Mouse (Mus musculus) small intestine, adult 2 months (tissue): ENCODE measurements around the gene Hsd17b3. TPM values are rescaled to one million over a fixed set of nuclear protein-coding genes. Genes with fewer than 3 reads are reported as not detected.

Experiments used
- H3K27ac ChIP-seq: fragments of 200-500 bp; 2 replicates; pipeline ENCODE4 v1.5.1; 2012; ENCODE audit warnings: low read depth, low read length, control low read depth, inconsistent platforms; ENCODE audit not compliant: insufficient read depth
- H3K27me3 ChIP-seq: fragments of 200-500 bp; 2 replicates; pipeline ENCODE4 v1.6.1; 2012; ENCODE audit warnings: mild to moderate bottlenecking, moderate library complexity, low read length, inconsistent platforms; ENCODE audit not compliant: control insufficient read depth, insufficient read depth
- H3K36me3 ChIP-seq: fragments of 200-500 bp; 2 replicates; pipeline ENCODE4 v1.6.1; 2012; ENCODE audit warnings: mild to moderate bottlenecking, low read length, control low read depth, inconsistent platforms; ENCODE audit not compliant: control insufficient read depth, insufficient read depth
- H3K4me1 ChIP-seq: fragments of 200-500 bp; 2 replicates; pipeline ENCODE4 v1.6.1; 2012; ENCODE audit warnings: low read length, inconsistent platforms, mixed read lengths; ENCODE audit not compliant: control insufficient read depth, insufficient read depth, insufficient read length
- H3K4me3 ChIP-seq: fragments of 200-500 bp; 2 replicates; pipeline ENCODE4 v1.5.1; 2012; ENCODE audit warnings: low read depth, mild to moderate bottlenecking, control low read depth, inconsistent platforms, low read length, moderate library complexity
- CTCF ChIP-seq: fragments of 200-500 bp; IDR thresholded peaks from 2 replicates; pipeline ENCODE4 v1.5.1; 2012; ENCODE audit warnings: low read depth, mild to moderate bottlenecking, control low read depth, inconsistent platforms, low read length, moderate library complexity, mixed read lengths; ENCODE audit not compliant: insufficient replicate concordance, insufficient read length; ENCODE audit errors: extremely low read depth
- POLR2A ChIP-seq: fragments of 200-500 bp; IDR thresholded peaks from 2 replicates; pipeline ENCODE4 v1.6.1; 2012; ENCODE audit warnings: low read depth, mild to moderate bottlenecking, control low read depth, inconsistent platforms, low read length, moderate library complexity
- WGBS: fragments of 180-500 bp; shearing (Covaris S2); methylation state at CpG from one replicate; pipeline ENCODE4 v1.1.7; 2018; 5-methylcytosine and 5-hydroxymethylcytosine counted together
- polyA plus RNA-seq: library from polyadenylated mRNA; depleted of rRNA; stranded (reverse); fragments of >200 nt; gene quantifications from 2 replicates; pipeline ENCODE4 v1.2.3, GENCODE M21; 2012; rRNA removed

Gene Hsd17b3
- polyA plus RNA-seq, 1 experiment = not detected

DNA sequence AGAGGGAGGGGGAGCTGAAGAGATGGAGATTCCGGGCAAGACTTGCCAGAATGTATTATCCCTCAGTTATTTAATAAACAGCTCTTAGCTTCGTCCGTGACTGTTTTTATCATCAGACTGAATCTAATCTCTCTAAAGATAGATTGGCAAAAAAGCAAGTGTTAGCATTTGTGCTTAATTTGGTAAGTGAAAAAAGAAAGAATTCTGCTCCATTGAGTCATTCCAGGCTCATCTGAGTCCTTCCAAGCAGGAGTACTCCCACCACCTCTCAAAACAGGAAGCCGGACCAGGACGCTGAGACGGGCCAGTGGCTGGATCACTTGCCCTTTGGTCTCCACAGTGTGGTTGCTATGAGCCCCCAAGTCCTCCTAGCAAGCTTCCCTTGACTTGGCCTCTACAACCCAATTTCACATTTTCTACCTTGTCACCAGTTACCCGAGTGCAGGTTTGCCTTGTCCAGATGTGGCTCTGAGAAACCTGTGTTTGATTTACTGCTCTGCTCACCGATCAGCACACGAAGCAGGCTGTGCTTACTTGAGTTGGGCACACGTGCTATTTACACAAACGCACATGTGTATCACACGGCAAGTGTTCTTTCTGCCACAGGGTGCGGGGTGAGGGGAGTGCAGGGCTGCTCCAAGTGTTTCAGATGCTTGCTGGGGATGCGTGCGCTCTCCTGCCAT lies 66.1 kb downstream of the Hsd17b3 start:
- Histone ChIP-seq H3K27ac (no peak overlapping the region), H3K27me3 (no peaks in the 10 kb centered on the region), H3K36me3 (no peaks in the 10 kb centered on the region), H3K4me3 (no peak overlapping the region), H3K4me1 (0 out of 2 replicates have a peak, but pooled peaks cover 2% of the 10 kb centered on the region)
- WGBS = 68% methylated on average over 15 of the region's 15 CpGs
- TF ChIP-seq CTCF (no peak), POLR2A (no peak)

DNA sequence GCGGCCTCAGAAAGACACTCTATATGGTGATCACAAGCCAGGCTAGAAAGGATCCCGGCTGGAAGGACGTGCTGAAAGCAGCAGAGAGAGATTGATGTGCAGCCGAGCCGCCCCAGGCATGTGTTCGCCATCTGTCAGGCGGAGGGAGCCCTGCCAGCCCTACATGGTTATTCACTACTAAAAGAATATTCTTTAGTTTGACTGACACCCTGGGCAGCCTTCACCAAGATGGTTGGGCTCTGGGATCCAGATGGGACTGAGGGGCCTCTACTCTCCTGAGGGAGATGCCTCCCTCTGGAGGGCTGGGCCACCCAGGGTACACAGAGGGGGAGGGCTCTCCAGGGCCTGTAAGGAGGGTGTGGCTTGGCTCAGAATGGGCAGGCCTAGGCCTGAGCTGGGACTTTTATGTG lies 68.1 kb downstream of the Hsd17b3 start:
- WGBS = 76% methylated on average over 7 of the region's 7 CpGs

DNA sequence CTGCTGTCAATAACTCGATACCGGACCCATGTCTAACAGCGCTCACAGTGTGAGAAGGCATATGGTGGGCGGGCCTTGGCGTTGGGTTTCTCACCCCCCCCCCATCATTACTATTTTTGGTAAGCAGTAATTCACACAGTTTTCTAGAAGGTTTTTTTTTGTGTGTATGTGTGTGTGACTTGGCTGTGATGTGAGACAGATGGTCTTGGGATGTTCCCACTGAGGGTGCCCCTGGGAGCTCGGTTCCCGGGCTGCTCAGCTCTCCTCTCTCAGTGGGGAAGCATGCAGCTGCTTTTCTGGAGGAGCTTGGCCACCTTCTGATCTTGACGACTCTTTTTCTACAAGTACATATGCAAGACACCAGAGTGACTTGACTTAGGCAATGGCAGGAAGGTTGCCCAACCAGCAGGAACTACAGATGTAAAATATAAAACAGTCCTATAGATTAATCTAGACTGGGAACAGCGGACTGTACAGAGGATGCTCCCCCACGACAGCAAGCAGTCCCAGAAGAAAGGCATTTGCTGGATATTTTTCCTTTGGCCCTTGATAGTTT lies 70.4 kb downstream of the Hsd17b3 start:
- no peak overlapping the region for H3K27ac ChIP-seq
- H3K4me1 ChIP-seq = 0 out of 2 replicates have a peak, but pooled peaks cover 2% of the 10 kb centered on the region
- H3K36me3 ChIP-seq = no peaks in the 10 kb centered on the region
- H3K4me3 ChIP-seq = no peak overlapping the region
- no peaks in the 10 kb centered on the region for H3K27me3 ChIP-seq
- no peak for TF ChIP-seq POLR2A
- TF ChIP-seq CTCF = no peak
- WGBS = 85% methylated on average over 10 of the region's 10 CpGs

More for the DNA sequence above, 68.1 kb downstream of the Hsd17b3 start:
- H3K27me3 ChIP-seq = no peaks in the 10 kb centered on the region
- TF ChIP-seq CTCF (no peak), POLR2A (no peak)
- H3K36me3 ChIP-seq = no peaks in the 10 kb centered on the region
- H3K27ac ChIP-seq = no peak overlapping the region
- no peak overlapping the region for H3K4me3 ChIP-seq
- 0 out of 2 replicates have a peak, but pooled peaks cover 2% of the 10 kb centered on the region for H3K4me1 ChIP-seq

DNA sequence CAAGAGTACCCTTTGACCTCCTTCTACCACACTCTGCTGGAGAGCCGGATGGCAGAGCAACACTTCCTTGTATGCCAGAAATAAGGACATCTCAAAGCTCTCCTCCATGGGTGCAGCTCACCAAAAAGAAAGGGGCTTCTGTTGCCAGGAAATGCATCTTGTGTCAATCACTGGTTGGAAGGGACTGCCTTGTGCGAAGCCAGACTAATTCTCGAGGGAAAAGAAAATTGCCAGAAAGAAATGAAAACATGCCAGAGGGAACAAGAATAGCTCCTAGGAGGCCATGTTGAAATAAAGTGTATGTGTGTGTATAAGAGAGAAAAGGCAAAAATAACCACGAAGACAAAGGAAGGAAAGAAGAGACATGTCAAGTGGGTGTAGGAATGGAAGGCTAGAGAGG lies 73.0 kb downstream of the Hsd17b3 start:
- H3K27me3 ChIP-seq = no peaks in the 10 kb centered on the region
- no peaks in the 10 kb centered on the region for H3K36me3 ChIP-seq
- no peak overlapping the region for H3K4me3 ChIP-seq
- no peaks in the 10 kb centered on the region for H3K4me1 ChIP-seq
- no peak overlapping the region for H3K27ac ChIP-seq
- 64% methylated on average over 4 of the region's 4 CpGs for WGBS
- TF ChIP-seq POLR2A (no peak), CTCF (no peak)

DNA sequence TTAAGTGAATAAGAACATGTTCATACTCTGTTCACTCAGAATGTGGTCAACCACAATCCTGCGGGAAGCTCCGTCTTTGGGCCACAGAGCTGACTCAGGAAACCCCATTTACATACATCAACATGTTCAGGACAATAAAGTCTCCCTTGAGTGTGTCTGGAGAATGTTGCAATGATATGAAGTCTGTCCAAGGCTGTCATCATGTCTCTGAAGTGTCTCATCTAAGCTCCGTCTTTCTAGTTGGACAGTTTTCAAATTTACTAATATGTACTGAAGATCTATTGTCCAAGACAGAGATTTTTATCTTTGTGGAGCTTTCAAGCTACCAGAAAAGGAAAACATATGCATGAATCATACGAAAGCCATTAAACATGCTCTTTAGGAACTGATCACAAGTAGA lies 77.9 kb downstream of the Hsd17b3 start:
- 82% methylated on average over 4 of the region's 4 CpGs for WGBS

More for the DNA sequence above, 77.9 kb downstream of the Hsd17b3 start:
- Histone ChIP-seq H3K4me3 (no peak overlapping the region), H3K27me3 (no peaks in the 10 kb centered on the region), H3K4me1 (no peaks in the 10 kb centered on the region), H3K27ac (no peak overlapping the region), H3K36me3 (no peaks in the 10 kb centered on the region)
- TF ChIP-seq POLR2A (no peak), CTCF (no peak)

Other genes with a start within 250 kb of the Hsd17b3 start
- gene Slc35d2, start 40.1 kb upstream of the Hsd17b3 start, polyA plus RNA-seq = 3.9 and 7.1 TPM in 2 replicates
- gene Zfp367, start 64.0 kb upstream of the Hsd17b3 start, polyA plus RNA-seq = 1.8 and 3.0 TPM in 2 replicates
- gene Habp4, start 72.6 kb upstream of the Hsd17b3 start, polyA plus RNA-seq = 6.5 and 8.7 TPM in 2 replicates
- 1.4 and 2.8 TPM in 2 replicates for gene Cdc14b, start 186.1 kb upstream of the Hsd17b3 start, polyA plus RNA-seq
- 2.5 and 4.4 TPM in 2 replicates for gene Aaed1, start 223.5 kb upstream of the Hsd17b3 start, polyA plus RNA-seq